Mouse (Mus musculus): Measurements from ENCODE around the gene Ubash3b. TPM values are rescaled to one million over a fixed set of nuclear protein-coding genes. Genes with fewer than 3 reads are reported as not detected.

The Ubash3b gene
- total RNA-seq, 4 experiments from 2014 or later, result 0.17 to 0.34 (median 0.27) TPM; not detected in 1

GRCm38 (mm10) chr9:41007785-41008184 lies 153.7 kb downstream of the Ubash3b start:
- no peak for DNase-seq (ENCODE audit: low spot score in 2 of 2)

- no peak for DNase-seq (ENCODE audit: low spot score in 2 of 2)
Measured at GRCm38 (mm10) chr9:41004415-41004814, 157.1 kb downstream of the Ubash3b start, which contains the start of gene Crtam. Crtam (minus strand) TSS chr9:41004628.

GRCm38 (mm10) chr9:40997116-40997779 lies 164.2 kb downstream of the Ubash3b start:
- DNase-seq (ENCODE audit: low spot score in 2 of 2), result no peak

- no peak for DNase-seq (ENCODE audit: low spot score in 2 of 2)
Measured at GRCm38 (mm10) chr9:40994075-40994474, 167.4 kb downstream of the Ubash3b start.

GRCm38 (mm10) chr9:40991511-40991910 lies 170.0 kb downstream of the Ubash3b start:
- DNase-seq (ENCODE audit: low spot score in 2 of 2), result no peak

GRCm38 (mm10) chr9:40989940-40990588 lies 171.4 kb downstream of the Ubash3b start:
- DNase-seq (ENCODE audit: low spot score in 2 of 2), result no peak

GRCm38 (mm10) chr9:40984313-40984712 lies 177.2 kb downstream of the Ubash3b start:
- no peak for DNase-seq (ENCODE audit: low spot score in 2 of 2)

GRCm38 (mm10) chr9:40983758-40984157 lies 177.7 kb downstream of the Ubash3b start:
- DNase-seq (ENCODE audit: low spot score in 2 of 2), result no peak

- DNase-seq (ENCODE audit: low spot score in 2 of 2), result no peak
Measured at GRCm38 (mm10) chr9:40982480-40982879, 179.0 kb downstream of the Ubash3b start.

GRCm38 (mm10) chr9:40974042-40974801 lies 187.3 kb downstream of the Ubash3b start:
- no peak for DNase-seq (ENCODE audit: low spot score in 2 of 2)

- DNase-seq (ENCODE audit: low spot score in 2 of 2), result no peak
Measured at GRCm38 (mm10) chr9:40964418-40964714, 197.1 kb downstream of the Ubash3b start.

- DNase-seq (ENCODE audit: low spot score in 2 of 2), result no peak
Measured at GRCm38 (mm10) chr9:40963586-40964417, 197.7 kb downstream of the Ubash3b start, which contains the start of gene Jhy. Jhy (minus strand) TSS chr9:40964118.

GRCm38 (mm10) chr9:40961401-40961800 lies 200.1 kb downstream of the Ubash3b start:
- DNase-seq (ENCODE audit: low spot score in 2 of 2), result no peak

Other genes starting within 250 kb of the Ubash3b start
- gene Jhy, start 197.6 kb downstream of the Ubash3b start, total RNA-seq (2022), result not detected
- not detected for gene Crtam, start 157.1 kb downstream of the Ubash3b start, total RNA-seq (2022)